Mouse (Mus musculus) ES-Bruce4 (cell line): ENCODE data around the gene Tstd1. TPM values are rescaled to one million over a fixed set of nuclear protein-coding genes. Genes with fewer than 3 reads are reported as not detected.

Experiments
- H3K27ac ChIP-seq: 2 replicates; pipeline ENCODE4 v1.5.1; 2012; ENCODE audit warnings: low read length, inconsistent platforms; ENCODE audit not compliant: insufficient read depth
- H3K27me3 ChIP-seq: 2 replicates; pipeline ENCODE4 v1.6.1; 2012; ENCODE audit warnings: mild to moderate bottlenecking, low read length, inconsistent platforms; ENCODE audit not compliant: control insufficient read depth, poor library complexity, insufficient read depth, severe bottlenecking
- H3K36me3 ChIP-seq: 2 replicates; pipeline ENCODE4 v1.6.1; 2012; ENCODE audit warnings: inconsistent platforms, mild to moderate bottlenecking, low read length, moderate library complexity; ENCODE audit not compliant: control insufficient read depth, poor library complexity, insufficient read depth, severe bottlenecking
- H3K4me1 ChIP-seq: one replicate; pipeline ENCODE4 v1.8.1; 2011; ENCODE audit warnings: low read length; ENCODE audit not compliant: control insufficient read depth, insufficient read depth
- H3K4me3 ChIP-seq: 2 replicates; pipeline ENCODE4 v1.5.1; 2011; ENCODE audit warnings: low read depth, mild to moderate bottlenecking, low read length
- H3K9ac ChIP-seq: 2 replicates; pipeline ENCODE4 v1.6.1; 2012; ENCODE audit warnings: low read depth, mild to moderate bottlenecking, inconsistent platforms; ENCODE audit not compliant: poor library complexity, severe bottlenecking
- H3K9me3 ChIP-seq: replicated peaks from 2 replicates; pipeline ENCODE4 v1.6.1; 2012; ENCODE audit warnings: mild to moderate bottlenecking, low read length, inconsistent platforms; ENCODE audit not compliant: control insufficient read depth, poor library complexity, insufficient read depth, severe bottlenecking
- CTCF ChIP-seq: IDR thresholded peaks from one replicate; pipeline ENCODE4 v1.8.1; 2011; ENCODE audit warnings: low read depth, low read length
- EP300 ChIP-seq: IDR thresholded peaks from 2 replicates; pipeline ENCODE4 v1.6.1; 2011; ENCODE audit warnings: low read depth, low read length; ENCODE audit not compliant: insufficient read depth
- POLR2A ChIP-seq: IDR thresholded peaks from one replicate; pipeline ENCODE4 v1.8.1; 2011; ENCODE audit warnings: low read length; ENCODE audit not compliant: insufficient read depth
- polyA plus RNA-seq: library from polyadenylated mRNA; stranded (reverse); fragments of >200 nt; gene quantifications from 2 replicates; pipeline ENCODE4 v1.2.4, GENCODE M21; 2011; ENCODE audit warnings: low read depth; ENCODE audit not compliant: missing spikeins, insufficient read depth, insufficient read length

Tstd1 gene
- polyA plus RNA-seq, 1 experiment = 9.9 TPM

GRCm38 (mm10) chr1:171442413-171442760 lies 23.7 kb downstream of the Tstd1 start:
- Histone ChIP-seq H3K9ac (no peak overlapping the region), H3K4me3 (no peak overlapping the region), H3K4me1 (peaks cover 8% of the 10 kb centered on the region), H3K27me3 (no peaks in the 10 kb centered on the region), H3K36me3 (no peaks in the 10 kb centered on the region), H3K27ac (no peak overlapping the region), H3K9me3 (no peaks in the 10 kb centered on the region)
- no peak for TF ChIP-seq CTCF

GRCm38 (mm10) chr1:171445050-171445449 lies 26.4 kb downstream of the Tstd1 start:
- Histone ChIP-seq H3K27ac (no peak overlapping the region), H3K27me3 (no peaks in the 10 kb centered on the region), H3K9me3 (no peaks in the 10 kb centered on the region), H3K4me3 (no peak overlapping the region), H3K36me3 (no peaks in the 10 kb centered on the region), H3K9ac (no peak overlapping the region), H3K4me1 (peaks cover 8% of the 10 kb centered on the region)
- no peak for TF ChIP-seq EP300
- TF ChIP-seq CTCF = no peak
- no peak for TF ChIP-seq POLR2A

- H3K36me3 ChIP-seq = no peaks in the 10 kb centered on the region
- no peak overlapping the region for H3K27ac ChIP-seq
- TF ChIP-seq CTCF = no peak
- no peak for TF ChIP-seq POLR2A
- TF ChIP-seq EP300 = no peak
- H3K9ac ChIP-seq = no peak overlapping the region
- H3K4me1 ChIP-seq = peaks cover 5% of the 10 kb centered on the region
- no peaks in the 10 kb centered on the region for H3K27me3 ChIP-seq
- H3K4me3 ChIP-seq = no peak overlapping the region
- H3K9me3 ChIP-seq = no peaks in the 10 kb centered on the region
These were observed 28.2 kb downstream of the Tstd1 start for GRCm38 (mm10) chr1:171446854-171447253.

- no peaks in the 10 kb centered on the region for H3K9me3 ChIP-seq
- no peak overlapping the region for H3K4me3 ChIP-seq
- peaks cover 2% of the 10 kb centered on the region for H3K4me1 ChIP-seq
- TF ChIP-seq EP300 = no peak
- TF ChIP-seq POLR2A = no peak
- TF ChIP-seq CTCF = no peak
- no peaks in the 10 kb centered on the region for H3K36me3 ChIP-seq
- H3K27me3 ChIP-seq = no peaks in the 10 kb centered on the region
- no peak overlapping the region for H3K9ac ChIP-seq
- H3K27ac ChIP-seq = no peak overlapping the region
These were observed 29.0 kb downstream of the Tstd1 start for GRCm38 (mm10) chr1:171447692-171448091.

- Histone ChIP-seq H3K4me3 (no peak overlapping the region), H3K27me3 (no peaks in the 10 kb centered on the region), H3K27ac (no peak overlapping the region), H3K9ac (no peak overlapping the region), H3K4me1 (peaks cover 4% of the 10 kb centered on the region), H3K9me3 (no peaks in the 10 kb centered on the region), H3K36me3 (no peaks in the 10 kb centered on the region)
- TF ChIP-seq POLR2A = no peak
- no peak for TF ChIP-seq EP300
- TF ChIP-seq CTCF = no peak
These were observed 31.4 kb downstream of the Tstd1 start for GRCm38 (mm10) chr1:171450062-171450461.

GRCm38 (mm10) chr1:171451001-171451400 lies 32.3 kb downstream of the Tstd1 start:
- TF ChIP-seq EP300 = no peak
- TF ChIP-seq CTCF = no peak
- no peak for TF ChIP-seq POLR2A
- Histone ChIP-seq H3K27me3 (no peaks in the 10 kb centered on the region), H3K4me3 (no peak overlapping the region)

More at GRCm38 (mm10) chr1:171451001-171451400, 32.3 kb downstream of the Tstd1 start:
- Histone ChIP-seq H3K9me3 (no peaks in the 10 kb centered on the region), H3K27ac (no peak overlapping the region), H3K9ac (no peak overlapping the region), H3K4me1 (peaks cover 4% of the 10 kb centered on the region), H3K36me3 (no peaks in the 10 kb centered on the region)
